Mouse (Mus musculus) heart, embryonic 14.5 days (tissue): ENCODE data around the gene Gm17571. TPM values are rescaled to one million over a fixed set of nuclear protein-coding genes. Genes with fewer than 3 reads are reported as not detected.

Source experiments
- polyA plus RNA-seq: library from polyadenylated mRNA; unstranded; fragments of >200 nt; fragmentation: Nextera tagmentation; extraction: Ambion mirVana; gene quantifications from 2 replicates; pipeline ENCODE4 v1.2.1, GENCODE M21; 2014

Gm17571 gene
- polyA plus RNA-seq, 1 experiment from 2014 or later: not detected

Other genes starting within 250 kb of the Gm17571 start
- 6.7 and 8.3 TPM in 2 replicates for gene Jrkl, start 200.9 kb downstream of the Gm17571 start, polyA plus RNA-seq
- gene Ccdc82, start 199.8 kb downstream of the Gm17571 start, polyA plus RNA-seq: 9.1 and 9.5 TPM in 2 replicates
- gene Maml2, start 148.8 kb downstream of the Gm17571 start, polyA plus RNA-seq: 9.8 and 10.5 TPM in 2 replicates